Mouse (Mus musculus) E14TG2a.4 (cell line): ENCODE results near the gene Adamtsl1.

Experiments
- CTCF ChIP-seq: conservative IDR thresholded peaks from 2 replicates; pipeline ENCODE4 v1.5.1; 2014; ENCODE audit warnings: low read length
- NANOG ChIP-seq: IDR thresholded peaks from 2 replicates; pipeline ENCODE4 v1.6.1; 2014; ENCODE audit warnings: borderline replicate concordance, low read length, mixed read lengths
- POU5F1 ChIP-seq: IDR thresholded peaks from 2 replicates; pipeline ENCODE4 v1.6.1; 2014; ENCODE audit warnings: low read length, borderline replicate concordance

GRCm38 (mm10) chr4:85526966-85527566 lies 13.1 kb downstream of the Adamtsl1 start:
- TF ChIP-seq CTCF (no peak), NANOG (no peak), POU5F1 (no peak)
